Mouse (Mus musculus) hindbrain, embryonic 12.5 days (tissue): ENCODE measurements around the gene Slc44a2. TPM values are rescaled to one million over a fixed set of nuclear protein-coding genes. Genes with fewer than 3 reads are reported as not detected.

Source experiments
- ATAC-seq: fragments of 200-750 bp; cut with Nextera tagmentation; 2 replicates; pipeline ENCODE4 v1.8.0; 2017; ENCODE audit warnings: moderate TSS enrichment; ENCODE audit not compliant: low FRiP score
- H3K27ac ChIP-seq: fragments of 300-500 bp; sonication (generic); 2 replicates; pipeline ENCODE4 v1.5.1; 2016; ENCODE audit warnings: mild to moderate bottlenecking
- H3K27me3 ChIP-seq: fragments of 300-500 bp; sonication (generic); 2 replicates; pipeline ENCODE4 v1.6.1; 2016; ENCODE audit warnings: mild to moderate bottlenecking
- H3K36me3 ChIP-seq: fragments of 300-500 bp; sonication (generic); 2 replicates; pipeline ENCODE4 v1.6.1; 2016; ENCODE audit warnings: mild to moderate bottlenecking
- H3K4me1 ChIP-seq: fragments of 300-500 bp; sonication (generic); 2 replicates; pipeline ENCODE4 v1.6.1; 2016
- H3K4me2 ChIP-seq: fragments of 300-500 bp; sonication (generic); replicated peaks from 2 replicates; pipeline ENCODE4 v1.6.1; 2016; ENCODE audit warnings: mild to moderate bottlenecking
- H3K4me3 ChIP-seq: fragments of 300-500 bp; sonication (generic); 2 replicates; pipeline ENCODE4 v1.5.1; 2016; ENCODE audit warnings: mild to moderate bottlenecking
- H3K9ac ChIP-seq: fragments of 300-500 bp; sonication (generic); 2 replicates; pipeline ENCODE4 v1.6.1; 2016; ENCODE audit warnings: mild to moderate bottlenecking, moderate library complexity
- H3K9me3 ChIP-seq: fragments of 300-500 bp; sonication (generic); replicated peaks from 2 replicates; pipeline ENCODE4 v1.6.1; 2016; ENCODE audit warnings: mild to moderate bottlenecking
- WGBS: fragments of 180-500 bp; shearing (Covaris S2); methylation state at CpG from one replicate; pipeline ENCODE4 v1.1.7; 2016; 5-methylcytosine and 5-hydroxymethylcytosine counted together
- polyA plus RNA-seq: library from polyadenylated mRNA; unstranded; fragments of >200 nt; fragmentation: Nextera tagmentation; extraction: Ambion mirVana; gene quantifications from 2 replicates; pipeline ENCODE4 v1.2.1, GENCODE M21; 2016

Gene Slc44a2
- polyA plus RNA-seq, 1 experiment from 2014 or later = 86.8 TPM

GRCm38 (mm10) chr9:21368131-21368584 lies 47.7 kb downstream of the Slc44a2 start:
- Histone ChIP-seq H3K9ac (peak overlapping the region; percentile 88), H3K4me1 (peaks cover 20% of the 10 kb centered on the region)

GRCm38 (mm10) chr9:21369080-21369479 lies 48.6 kb downstream of the Slc44a2 start:
- WGBS = 70% methylated on average over 11 of the region's 11 CpGs
- Histone ChIP-seq H3K4me2 (peak overlapping the region; percentile 84), H3K4me3 (peak overlapping the region; percentile 94), H3K36me3 (peaks cover 16% of the 10 kb centered on the region; the same call in 1 of the 2 replicates), H3K27ac (no peak overlapping the region), H3K27me3 (no peaks in the 10 kb centered on the region), H3K9ac (peak overlapping the region; percentile 88), H3K4me1 (peaks cover 20% of the 10 kb centered on the region), H3K9me3 (no peaks in the 10 kb centered on the region)
- ATAC-seq = no peak

More at GRCm38 (mm10) chr9:21368131-21368584, 47.7 kb downstream of the Slc44a2 start:
- peak; percentile 62 for ATAC-seq
- no peaks in the 10 kb centered on the region for H3K9me3 ChIP-seq
- H3K36me3 ChIP-seq = peaks cover 12% of the 10 kb centered on the region; the same call in 1 of the 2 replicates
- under 1% methylated on average over 36 of the region's 38 CpGs for WGBS
- no peaks in the 10 kb centered on the region for H3K27me3 ChIP-seq
- peak overlapping the region; percentile 84 for H3K4me2 ChIP-seq
- H3K27ac ChIP-seq = peak overlapping the region; percentile 89
- H3K4me3 ChIP-seq = peak overlapping the region; percentile 94

GRCm38 (mm10) chr9:21370876-21371275 lies 50.4 kb downstream of the Slc44a2 start:
- Histone ChIP-seq H3K36me3 (peaks cover 24% of the 10 kb centered on the region; the same call in 1 of the 2 replicates), H3K27ac (no peak overlapping the region), H3K4me2 (0 out of 2 replicates have a peak overlapping the region, but pooled peaks have one; percentile 30), H3K4me3 (no peak overlapping the region), H3K9me3 (no peaks in the 10 kb centered on the region), H3K9ac (no peak overlapping the region), H3K4me1 (peaks cover 20% of the 10 kb centered on the region), H3K27me3 (no peaks in the 10 kb centered on the region)
- ATAC-seq = no peak
- 81% methylated on average over 2 of the region's 2 CpGs for WGBS

- no peak overlapping the region for H3K27ac ChIP-seq
- no peaks in the 10 kb centered on the region for H3K27me3 ChIP-seq
- peaks cover 23% of the 10 kb centered on the region for H3K4me1 ChIP-seq
- H3K36me3 ChIP-seq = peaks cover 24% of the 10 kb centered on the region; the same call in 1 of the 2 replicates
- no peak overlapping the region for H3K9ac ChIP-seq
- H3K4me2 ChIP-seq = no peak overlapping the region
- H3K9me3 ChIP-seq = no peaks in the 10 kb centered on the region
- WGBS = 73% methylated on average over 1 of the region's 1 CpGs
- H3K4me3 ChIP-seq = no peak overlapping the region
- no peak for ATAC-seq
Measured at GRCm38 (mm10) chr9:21372508-21372907, 52.0 kb downstream of the Slc44a2 start.

GRCm38 (mm10) chr9:21379195-21379594 lies 58.7 kb downstream of the Slc44a2 start:
- no peak overlapping the region for H3K4me3 ChIP-seq
- ATAC-seq = no peak
- H3K4me1 ChIP-seq = peaks cover 15% of the 10 kb centered on the region
- no peaks in the 10 kb centered on the region for H3K27me3 ChIP-seq
- H3K9ac ChIP-seq = no peak overlapping the region
- no peak overlapping the region for H3K27ac ChIP-seq
- 85% methylated on average over 3 of the region's 3 CpGs for WGBS
- H3K9me3 ChIP-seq = no peaks in the 10 kb centered on the region
- peaks cover 16% of the 10 kb centered on the region for H3K36me3 ChIP-seq
- H3K4me2 ChIP-seq = no peak overlapping the region

GRCm38 (mm10) chr9:21380868-21381267 lies 60.4 kb downstream of the Slc44a2 start:
- Histone ChIP-seq H3K36me3 (peaks cover 8% of the 10 kb centered on the region), H3K9ac (no peak overlapping the region), H3K27ac (no peak overlapping the region), H3K9me3 (no peaks in the 10 kb centered on the region), H3K4me2 (no peak overlapping the region), H3K4me1 (peaks cover 17% of the 10 kb centered on the region), H3K4me3 (no peak overlapping the region), H3K27me3 (no peaks in the 10 kb centered on the region)
- ATAC-seq = no peak

GRCm38 (mm10) chr9:21383966-21384365 lies 63.5 kb downstream of the Slc44a2 start:
- H3K4me1 ChIP-seq = peaks cover 6% of the 10 kb centered on the region
- H3K9me3 ChIP-seq = no peaks in the 10 kb centered on the region
- H3K4me2 ChIP-seq = no peak overlapping the region
- peaks cover 19% of the 10 kb centered on the region for H3K36me3 ChIP-seq
- H3K9ac ChIP-seq = no peak overlapping the region
- no peak overlapping the region for H3K4me3 ChIP-seq
- no peaks in the 10 kb centered on the region for H3K27me3 ChIP-seq
- ATAC-seq = no peak
- H3K27ac ChIP-seq = no peak overlapping the region

- ATAC-seq = no peak
- Histone ChIP-seq H3K4me1 (no peaks in the 10 kb centered on the region), H3K4me3 (no peak overlapping the region)
Measured at GRCm38 (mm10) chr9:21392646-21393175, 72.2 kb downstream of the Slc44a2 start.

GRCm38 (mm10) chr9:21395692-21396091 lies 75.2 kb downstream of the Slc44a2 start:
- H3K4me2 ChIP-seq = no peak overlapping the region
- WGBS = 95% methylated on average over 3 of the region's 3 CpGs
- H3K9ac ChIP-seq = no peak overlapping the region
- H3K4me3 ChIP-seq = no peak overlapping the region
- H3K27ac ChIP-seq = no peak overlapping the region
- H3K36me3 ChIP-seq = peaks cover 99% of the 10 kb centered on the region
- no peaks in the 10 kb centered on the region for H3K27me3 ChIP-seq
- H3K4me1 ChIP-seq = no peaks in the 10 kb centered on the region
- ATAC-seq = no peak
- H3K9me3 ChIP-seq = no peaks in the 10 kb centered on the region

More at GRCm38 (mm10) chr9:21392646-21393175, 72.2 kb downstream of the Slc44a2 start:
- no peaks in the 10 kb centered on the region for H3K9me3 ChIP-seq
- H3K27ac ChIP-seq = no peak overlapping the region
- no peak overlapping the region for H3K4me2 ChIP-seq
- WGBS = 91% methylated on average over 10 of the region's 10 CpGs
- H3K36me3 ChIP-seq = peaks cover 93% of the 10 kb centered on the region
- no peaks in the 10 kb centered on the region for H3K27me3 ChIP-seq
- no peak overlapping the region for H3K9ac ChIP-seq

- no peak overlapping the region for H3K4me2 ChIP-seq
- H3K9me3 ChIP-seq = no peaks in the 10 kb centered on the region
- H3K4me1 ChIP-seq = no peaks in the 10 kb centered on the region
- peaks cover 98% of the 10 kb centered on the region for H3K36me3 ChIP-seq
- H3K4me3 ChIP-seq = no peak overlapping the region
- H3K27ac ChIP-seq = no peak overlapping the region
- no peak for ATAC-seq
- H3K9ac ChIP-seq = no peak overlapping the region
- H3K27me3 ChIP-seq = no peaks in the 10 kb centered on the region
- 95% methylated on average over 3 of the region's 3 CpGs for WGBS
Measured at GRCm38 (mm10) chr9:21397170-21397569, 76.7 kb downstream of the Slc44a2 start.

GRCm38 (mm10) chr9:21401042-21401441 lies 80.5 kb downstream of the Slc44a2 start:
- no peaks in the 10 kb centered on the region for H3K4me1 ChIP-seq
- no peak overlapping the region for H3K4me3 ChIP-seq
- no peak for ATAC-seq
- no peaks in the 10 kb centered on the region for H3K27me3 ChIP-seq
- H3K9me3 ChIP-seq = no peaks in the 10 kb centered on the region
- no peak overlapping the region for H3K27ac ChIP-seq
- no peak overlapping the region for H3K9ac ChIP-seq
- WGBS = 96% methylated on average over 9 of the region's 9 CpGs
- H3K4me2 ChIP-seq = no peak overlapping the region
- H3K36me3 ChIP-seq = peaks cover 96% of the 10 kb centered on the region

GRCm38 (mm10) chr9:21402764-21403253 lies 82.3 kb downstream of the Slc44a2 start:
- H3K4me1 ChIP-seq = no peaks in the 10 kb centered on the region
- 91% methylated on average over 11 of the region's 11 CpGs for WGBS
- no peak overlapping the region for H3K27ac ChIP-seq
- H3K36me3 ChIP-seq = peaks cover 91% of the 10 kb centered on the region
- no peak overlapping the region for H3K4me2 ChIP-seq
- no peak for ATAC-seq
- H3K9ac ChIP-seq = no peak overlapping the region
- H3K4me3 ChIP-seq = no peak overlapping the region
- H3K9me3 ChIP-seq = no peaks in the 10 kb centered on the region
- no peaks in the 10 kb centered on the region for H3K27me3 ChIP-seq

- H3K4me1 ChIP-seq = no peaks in the 10 kb centered on the region
- H3K27ac ChIP-seq = no peak overlapping the region
- no peaks in the 10 kb centered on the region for H3K9me3 ChIP-seq
- WGBS = 95% methylated on average over 5 of the region's 5 CpGs
- H3K4me3 ChIP-seq = no peak overlapping the region
- H3K36me3 ChIP-seq = peaks cover 82% of the 10 kb centered on the region
- H3K27me3 ChIP-seq = no peaks in the 10 kb centered on the region
- ATAC-seq = no peak
- no peak overlapping the region for H3K4me2 ChIP-seq
- H3K9ac ChIP-seq = no peak overlapping the region
Measured at GRCm38 (mm10) chr9:21403745-21404144, 83.2 kb downstream of the Slc44a2 start.
